Mouse (Mus musculus) stomach, embryonic 16.5 days (tissue): ENCODE data around the gene Msmb. TPM values are rescaled to one million over a fixed set of nuclear protein-coding genes. Genes with fewer than 3 reads are reported as not detected.
"Not testable (repeated sequence)": the region's sequence is repeated elsewhere in the genome, so short reads cannot be mapped to it uniquely, and the experiment has no call there.

Experiments used
- ATAC-seq: fragments of 200-750 bp; cut with Nextera tagmentation; 2 replicates; pipeline ENCODE4 v1.8.0; 2017; ENCODE audit warnings: moderate number of reproducible peaks, moderate TSS enrichment; ENCODE audit not compliant: insufficient read depth, low FRiP score
- H3K27ac ChIP-seq: fragments of 300-500 bp; sonication (generic); 2 replicates; pipeline ENCODE4 v1.5.1; 2014; ENCODE audit warnings: low read length
- H3K27me3 ChIP-seq: fragments of 300-500 bp; sonication (generic); 2 replicates; pipeline ENCODE4 v1.6.1; 2014; ENCODE audit warnings: low read length, control low read depth, mixed read lengths; ENCODE audit not compliant: control insufficient read depth, insufficient read depth
- H3K36me3 ChIP-seq: fragments of 300-500 bp; sonication (generic); 2 replicates; pipeline ENCODE4 v1.6.1; 2014; ENCODE audit warnings: low read length; ENCODE audit not compliant: control insufficient read depth, insufficient read depth
- H3K4me1 ChIP-seq: fragments of 300-500 bp; sonication (generic); 2 replicates; pipeline ENCODE4 v1.6.1; 2014; ENCODE audit warnings: low read length, control low read depth, mixed read lengths; ENCODE audit not compliant: control insufficient read depth, insufficient read depth
- H3K4me2 ChIP-seq: fragments of 300-500 bp; sonication (generic); 2 replicates; pipeline ENCODE4 v1.6.1; 2014; ENCODE audit warnings: low read depth, low read length, mixed read lengths
- H3K4me3 ChIP-seq: fragments of 300-500 bp; sonication (generic); replicated peaks from 2 replicates; pipeline ENCODE4 v1.5.1; 2014; ENCODE audit warnings: mild to moderate bottlenecking, low read length
- H3K9ac ChIP-seq: fragments of 300-500 bp; sonication (generic); 2 replicates; pipeline ENCODE4 v1.6.1; 2014; ENCODE audit warnings: low read length
- H3K9me3 ChIP-seq: fragments of 300-500 bp; sonication (generic); replicated peaks from 2 replicates; pipeline ENCODE4 v1.6.1; 2016; ENCODE audit warnings: low read length, control low read depth; ENCODE audit not compliant: control insufficient read depth
- WGBS: fragments of 180-500 bp; shearing (Covaris S2); extraction: QIAGEN DNeasy Blood & Tissue Kit; methylation state at CpG from one replicate; pipeline ENCODE4 v1.1.7; 2014; 5-methylcytosine and 5-hydroxymethylcytosine counted together
- polyA plus RNA-seq: library from polyadenylated mRNA; unstranded; fragments of >200 nt; fragmentation: Nextera tagmentation; extraction: Ambion mirVana; gene quantifications from 2 replicates; pipeline ENCODE4 v1.2.1, GENCODE M21; 2015

The Msmb gene
- polyA plus RNA-seq, 1 experiment from 2014 or later = not detected

DNA sequence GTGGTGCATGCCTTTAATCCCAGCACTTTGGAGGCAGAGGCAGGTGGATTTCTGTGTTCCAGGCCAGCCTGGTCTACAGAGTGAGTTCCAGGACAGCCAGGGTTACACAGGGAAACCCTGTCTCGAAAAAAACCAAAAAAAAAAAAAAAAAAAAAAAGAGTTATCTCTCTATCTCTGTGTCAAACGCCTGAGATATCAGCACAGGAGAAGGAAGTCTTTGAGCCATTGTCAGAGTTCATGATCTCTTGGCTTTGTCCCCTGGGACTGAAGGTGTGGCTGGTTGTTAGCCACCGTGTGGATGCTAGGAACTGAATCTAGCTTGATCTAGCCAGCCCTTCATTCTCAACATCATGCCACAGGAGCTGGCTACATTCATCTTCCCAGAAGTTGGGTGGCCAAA lies 5.4 kb upstream of the Msmb start:
- whole genome bisulfite sequencing = 48% methylated on average over 3 of the region's 3 CpGs
- H3K9ac ChIP-seq, H3K9me3 ChIP-seq, ATAC-seq, H3K27me3 ChIP-seq, H3K27ac ChIP-seq, H3K4me3 ChIP-seq, H3K4me1 ChIP-seq, H3K36me3 ChIP-seq, H3K4me2 ChIP-seq: not testable (repeated sequence)

DNA sequence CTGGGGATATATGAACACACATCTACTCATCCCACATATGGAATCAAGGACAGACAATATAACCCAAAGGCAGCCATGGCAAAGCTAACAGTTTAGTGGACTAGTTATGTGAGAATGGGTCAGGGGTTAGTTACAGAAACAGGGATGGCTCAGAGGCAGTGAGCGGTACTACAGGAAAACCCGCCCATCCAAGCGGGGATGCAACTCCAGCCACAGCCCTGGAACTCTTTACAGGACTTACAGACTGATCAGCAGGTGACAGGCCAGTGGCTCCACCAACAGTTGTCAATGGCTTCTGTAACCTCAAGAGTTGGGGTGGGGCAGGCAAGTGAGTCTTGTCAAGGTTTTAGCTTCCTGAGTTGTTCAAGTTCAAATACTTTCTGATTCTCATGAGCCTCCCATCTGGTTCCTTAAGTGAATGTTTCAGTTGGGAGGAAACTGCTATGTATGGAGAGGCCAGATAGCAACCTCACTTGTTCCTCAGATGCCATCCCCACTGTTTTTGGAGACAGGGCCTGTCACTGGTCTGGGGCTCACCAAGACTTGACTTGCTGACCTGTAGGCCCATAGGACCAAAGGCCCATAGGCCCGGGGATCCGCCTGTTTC lies 1.4 kb upstream of the Msmb start:
- ATAC-seq = no peak
- WGBS = 81% methylated on average over 5 of the region's 5 CpGs

DNA sequence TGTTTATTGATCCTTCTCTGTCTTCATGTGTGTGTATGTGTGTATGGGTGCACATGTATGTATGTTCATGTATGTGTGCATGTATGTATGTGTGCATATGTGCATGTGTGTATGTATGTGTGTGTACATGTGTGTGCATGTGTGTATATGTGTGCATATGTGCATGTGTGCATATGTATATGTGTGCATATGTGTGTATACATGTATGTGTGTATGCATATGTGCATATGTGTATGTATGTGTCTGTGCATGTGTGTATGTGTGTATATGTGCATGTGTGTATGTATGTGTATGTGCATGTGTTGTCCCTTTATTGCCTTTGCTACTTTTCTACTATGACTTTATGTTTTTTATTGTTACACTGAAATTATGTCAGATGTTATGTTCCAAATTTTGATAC lies 2.9 kb downstream of the Msmb start:
- Histone ChIP-seq H3K4me1 (no peaks in the 10 kb centered on the region), H3K4me3 (no peak overlapping the region), H3K9me3 (no peaks in the 10 kb centered on the region; the same call in 1 of the 2 replicates), H3K4me2 (no peak overlapping the region), H3K9ac (no peak overlapping the region), H3K36me3 (no peaks in the 10 kb centered on the region), H3K27ac (no peak overlapping the region), H3K27me3 (no peaks in the 10 kb centered on the region)
- no peak for ATAC-seq

More for the DNA sequence above, 1.4 kb upstream of the Msmb start:
- Histone ChIP-seq H3K9ac (no peak overlapping the region), H3K4me1 (no peaks in the 10 kb centered on the region), H3K9me3 (no peaks in the 10 kb centered on the region), H3K4me2 (no peak overlapping the region), H3K27me3 (no peaks in the 10 kb centered on the region), H3K27ac (no peak overlapping the region), H3K4me3 (no peak overlapping the region), H3K36me3 (no peaks in the 10 kb centered on the region)

DNA sequence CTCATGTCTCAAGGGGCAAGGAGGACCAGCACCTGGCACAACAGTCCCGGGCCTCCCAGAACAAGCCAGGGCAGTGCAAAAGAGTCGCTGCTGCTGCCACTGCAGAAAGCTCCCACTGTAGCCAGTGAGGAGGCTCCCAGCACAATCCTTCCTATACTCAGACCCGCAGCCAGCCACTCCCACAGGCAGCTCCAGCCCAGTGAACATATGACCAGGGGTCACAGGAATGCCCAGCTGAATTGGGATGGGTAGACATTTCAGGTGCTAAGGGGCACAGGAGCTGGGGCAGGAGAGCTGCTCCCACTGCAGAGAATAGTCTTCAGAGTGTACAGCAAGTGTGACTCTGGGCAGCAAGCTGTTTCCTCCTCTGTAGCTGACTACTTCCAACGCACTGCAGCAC lies 3.6 kb downstream of the Msmb start:
- no peak overlapping the region for H3K4me2 ChIP-seq
- H3K36me3 ChIP-seq = no peaks in the 10 kb centered on the region
- H3K4me1 ChIP-seq = no peaks in the 10 kb centered on the region
- no peak overlapping the region for H3K4me3 ChIP-seq
- no peaks in the 10 kb centered on the region for H3K27me3 ChIP-seq
- no peak overlapping the region for H3K9ac ChIP-seq
- ATAC-seq = no peak
- no peak overlapping the region for H3K27ac ChIP-seq
- WGBS = 72% methylated on average over 4 of the region's 4 CpGs
- no peaks in the 10 kb centered on the region; the same call in 1 of the 2 replicates for H3K9me3 ChIP-seq

DNA sequence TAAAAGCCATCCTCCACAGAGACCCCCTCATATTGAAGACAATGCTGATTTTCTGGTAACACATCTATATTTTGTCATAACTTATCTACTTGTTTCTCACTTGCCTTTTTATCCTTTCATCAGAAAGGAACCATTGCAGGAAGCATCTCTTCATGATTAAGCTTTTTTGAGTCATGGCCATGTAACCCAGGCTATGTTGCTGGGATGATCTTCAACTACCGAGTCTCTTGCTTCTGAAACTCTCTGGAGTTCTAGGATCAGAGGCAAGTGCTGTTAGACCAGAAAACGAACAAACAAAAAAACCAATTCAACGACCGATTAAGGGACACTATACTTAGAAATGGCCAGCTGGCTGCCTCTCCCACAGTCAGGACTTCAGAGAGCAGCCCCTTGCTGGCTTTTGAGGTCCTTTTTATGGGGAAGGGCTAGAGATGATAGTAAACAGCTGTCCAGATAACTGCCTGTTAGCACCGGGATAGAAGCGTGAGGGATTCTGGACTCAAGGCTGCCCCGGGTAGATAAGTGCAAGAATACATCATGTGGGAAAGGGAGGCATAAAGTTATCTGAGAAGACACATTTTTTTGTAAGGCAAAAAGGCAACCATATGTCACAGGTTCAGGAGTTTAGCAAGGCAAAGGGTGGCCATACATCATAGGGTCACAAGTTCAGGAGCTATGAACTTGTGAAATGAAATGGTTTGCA lies 4.1 kb downstream of the Msmb start:
- H3K4me3 ChIP-seq = no peak overlapping the region
- no peak for ATAC-seq
- 67% methylated on average over 7 of the region's 7 CpGs for WGBS
- H3K27me3 ChIP-seq = no peaks in the 10 kb centered on the region
- H3K4me2 ChIP-seq = no peak overlapping the region
- no peaks in the 10 kb centered on the region for H3K36me3 ChIP-seq
- H3K9me3 ChIP-seq = no peaks in the 10 kb centered on the region; the same call in 1 of the 2 replicates
- no peak overlapping the region for H3K27ac ChIP-seq
- H3K4me1 ChIP-seq = no peaks in the 10 kb centered on the region
- H3K9ac ChIP-seq = no peak overlapping the region

DNA sequence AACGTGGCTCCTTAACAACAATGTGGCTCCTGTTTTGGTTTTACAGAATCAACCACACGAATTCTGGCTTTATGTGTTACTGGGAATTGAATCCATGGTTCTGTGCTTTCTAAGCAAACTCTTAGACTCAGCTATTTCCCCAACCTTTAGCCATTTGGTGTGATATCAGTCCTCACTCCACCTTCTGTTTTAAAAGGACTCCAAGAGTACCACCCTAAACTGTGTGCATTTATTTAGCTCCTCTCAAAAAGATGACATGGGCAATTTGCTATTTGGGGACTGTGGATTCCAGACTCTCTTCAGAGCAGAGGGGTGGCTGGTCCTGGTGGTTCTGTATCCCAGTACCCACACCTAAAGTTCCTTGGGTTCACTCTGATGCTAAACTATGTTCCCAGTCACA lies 4.8 kb downstream of the Msmb start:
- Histone ChIP-seq H3K27ac (no peak overlapping the region), H3K4me3 (no peak overlapping the region)
- no peak for ATAC-seq

DNA sequence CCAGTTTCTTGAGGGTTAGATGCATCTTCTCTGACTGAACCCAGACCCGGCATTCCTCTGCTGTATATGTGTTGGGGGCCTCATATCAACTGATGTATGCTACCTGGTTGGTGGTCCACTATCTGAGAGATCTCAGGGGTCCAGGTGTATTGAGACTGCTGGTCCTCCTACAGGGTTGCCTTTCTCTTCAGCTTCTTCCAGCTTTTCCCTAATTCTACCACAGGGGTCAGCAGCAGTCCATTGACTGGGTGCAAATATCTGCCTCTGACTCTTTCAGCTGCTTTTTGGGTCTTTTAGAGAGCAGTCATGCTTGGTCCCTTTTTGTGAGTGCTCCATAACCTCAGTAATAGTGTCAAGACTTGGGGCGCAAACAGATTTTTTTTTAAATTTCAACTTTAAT lies 9.0 kb downstream of the Msmb start:
- Histone ChIP-seq H3K9me3 (no peaks in the 10 kb centered on the region; the same call in 1 of the 2 replicates), H3K36me3 (no peaks in the 10 kb centered on the region), H3K27ac (no peak overlapping the region), H3K4me2 (no peak overlapping the region), H3K9ac (no peak overlapping the region), H3K27me3 (no peaks in the 10 kb centered on the region), H3K4me3 (no peak overlapping the region), H3K4me1 (no peaks in the 10 kb centered on the region)
- no peak for ATAC-seq
- 93% methylated on average over 2 of the region's 2 CpGs for WGBS

More for the DNA sequence above, 4.8 kb downstream of the Msmb start:
- Histone ChIP-seq H3K36me3 (no peaks in the 10 kb centered on the region), H3K9ac (no peak overlapping the region), H3K9me3 (no peaks in the 10 kb centered on the region; the same call in 1 of the 2 replicates), H3K4me1 (no peaks in the 10 kb centered on the region), H3K27me3 (no peaks in the 10 kb centered on the region), H3K4me2 (no peak overlapping the region)
- WGBS = 50% methylated on average over 2 of the region's 2 CpGs

DNA sequence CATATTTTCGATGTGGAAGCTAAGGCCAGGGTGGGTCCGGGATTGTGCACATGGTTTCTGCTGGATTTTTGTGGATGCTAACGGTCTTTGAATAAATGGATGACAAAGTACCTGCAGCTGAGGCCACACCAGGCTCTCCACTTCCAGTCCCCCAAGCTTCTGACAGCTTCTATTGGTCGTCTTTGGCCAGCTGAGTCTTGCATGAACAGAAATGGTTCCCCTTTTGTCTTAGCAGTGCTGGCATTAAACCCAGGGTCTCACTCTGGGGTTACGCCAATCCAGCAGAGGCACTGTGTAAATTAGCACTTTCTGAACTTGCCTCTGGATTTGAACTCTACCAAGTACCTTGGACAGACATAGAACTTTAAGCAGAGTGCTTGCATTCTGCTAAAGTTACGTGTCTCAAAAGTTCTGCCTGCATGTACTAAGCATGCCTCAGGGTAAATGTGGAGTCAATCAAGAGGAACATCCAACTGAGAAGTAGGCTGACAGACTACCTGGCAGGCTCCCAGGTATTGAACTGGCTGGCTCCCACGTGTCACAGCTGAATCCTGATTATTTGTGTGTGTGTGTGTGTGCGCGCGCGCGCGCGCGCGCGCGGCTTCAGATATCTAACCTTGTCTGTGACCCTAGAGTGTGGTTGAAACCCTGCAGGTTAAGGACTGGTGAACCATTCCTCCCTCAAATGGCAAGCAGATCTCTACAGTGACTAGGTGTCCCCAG lies 10.6 kb downstream of the Msmb start:
- Histone ChIP-seq H3K9me3 (no peaks in the 10 kb centered on the region; the same call in 1 of the 2 replicates), H3K27me3 (no peaks in the 10 kb centered on the region), H3K36me3 (no peaks in the 10 kb centered on the region), H3K4me1 (no peaks in the 10 kb centered on the region), H3K27ac (no peak overlapping the region), H3K4me3 (no peak overlapping the region), H3K9ac (no peak overlapping the region), H3K4me2 (no peak overlapping the region)
- ATAC-seq = no peak
- WGBS = 89% methylated on average over 18 of the region's 18 CpGs

DNA sequence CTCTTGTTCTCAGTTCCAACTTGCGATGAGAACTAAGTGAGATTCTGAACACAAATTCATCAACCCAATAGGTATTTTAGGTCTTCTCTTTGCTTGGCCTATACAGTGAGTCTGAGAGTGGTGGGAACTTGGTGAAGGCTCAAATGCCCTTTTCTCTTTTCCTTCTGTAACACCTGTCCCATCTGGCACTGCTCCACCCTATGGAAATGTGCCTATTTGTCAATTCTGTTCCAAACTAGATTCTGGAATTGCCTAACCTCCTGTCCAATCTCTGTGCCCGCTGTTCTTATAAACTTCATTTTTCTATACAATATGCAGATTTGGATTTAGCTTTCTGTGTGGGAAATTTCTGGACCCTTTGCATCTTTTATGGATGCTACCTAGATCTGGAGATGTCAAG lies 11.3 kb downstream of the Msmb start:
- no peak overlapping the region for H3K4me3 ChIP-seq
- no peak overlapping the region for H3K4me2 ChIP-seq
- H3K36me3 ChIP-seq = no peaks in the 10 kb centered on the region
- 89% methylated on average over 2 of the region's 2 CpGs for WGBS
- H3K9me3 ChIP-seq = no peaks in the 10 kb centered on the region; the same call in 1 of the 2 replicates
- H3K27ac ChIP-seq = no peak overlapping the region
- no peak for ATAC-seq
- H3K9ac ChIP-seq = no peak overlapping the region
- H3K4me1 ChIP-seq = no peaks in the 10 kb centered on the region
- H3K27me3 ChIP-seq = no peaks in the 10 kb centered on the region
